ENCODE assay signal across 17 mouse cellular contexts in the genomic region with DNA sequence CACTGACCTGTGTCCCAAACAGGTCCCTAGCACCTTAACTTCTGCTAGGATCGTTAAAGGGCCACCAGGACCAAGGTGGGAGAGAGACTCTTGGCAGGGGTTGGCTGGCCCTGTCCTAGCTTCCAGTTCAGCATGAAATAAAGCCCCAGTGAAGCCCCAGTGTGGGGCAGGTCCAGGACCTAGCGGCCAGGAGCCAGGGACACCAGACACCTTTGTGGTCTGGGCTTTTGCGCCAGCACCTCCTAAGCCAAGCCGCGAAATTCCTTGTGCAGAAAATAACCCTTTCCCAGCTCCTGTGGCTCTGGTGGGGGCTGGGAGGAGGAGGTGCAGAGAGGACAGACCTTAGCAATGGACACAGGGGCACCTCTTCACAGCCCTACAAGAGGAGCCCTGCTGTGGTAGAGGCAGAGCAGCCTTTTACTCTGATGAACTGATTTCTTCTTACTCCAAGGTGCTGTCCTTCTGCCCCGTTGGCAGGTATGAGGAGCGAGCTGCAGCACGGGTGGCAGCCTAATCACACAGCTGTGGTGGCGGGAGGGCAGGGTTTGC. TPM values are rescaled to one million over a fixed set of nuclear protein-coding genes. Genes with fewer than 3 reads are reported as not detected.
A peak's percentile ranks its signal among the peaks of the same experiment; 100 is the strongest.
DNase-seq lines count a peak whose midpoint lies in the region; ATAC-seq lines count a peak whose summit lies in the region.
"Had no signal": no experiment of that assay in that cellular context is flagged by ENCODE, and none has a peak within 500 bp of the region (broad histone marks: within the 10 kb centered on the region; RNA-seq: fewer than 3 reads in every experiment).

No protein-coding gene starts in this region.

- no peak overlapping the region for H3K4me2 ChIP-seq in forebrain, embryonic 13.5 days
- no peak overlapping the region for H3K4me2 ChIP-seq in midbrain, embryonic 11.5 days
- no peak overlapping the region for H3K4me2 ChIP-seq in neural tube, embryonic 14.5 days (ENCODE audit: low read depth, low read length)

- H3K9ac ChIP-seq in forebrain, embryonic 13.5 days = no peak overlapping the region
- H3K9ac ChIP-seq in midbrain, embryonic 11.5 days (ENCODE audit: low read length) = no peak overlapping the region
- no peak overlapping the region for H3K9ac ChIP-seq in neural tube, embryonic 14.5 days (replicated peaks; ENCODE audit: low read depth, low read length)
- H3K9ac ChIP-seq: stomach, embryonic 15.5 days had no signal

- H3K4me1 ChIP-seq in forebrain, embryonic 13.5 days = peaks cover 16% of the 10 kb centered on the region
- H3K4me1 ChIP-seq in forebrain, embryonic 10.5 days = peaks cover 17% of the 10 kb centered on the region
- peaks cover 14% of the 10 kb centered on the region for H3K4me1 ChIP-seq in midbrain, embryonic 11.5 days (ENCODE audit: control insufficient read depth, insufficient read depth, low read length)
- H3K4me1 ChIP-seq in midbrain, embryonic 10.5 days = peaks cover 16% of the 10 kb centered on the region
- H3K4me1 ChIP-seq in neural tube, embryonic 14.5 days (ENCODE audit: control insufficient read depth, insufficient read depth, low read length) = 0 out of 2 replicates have a peak, but pooled peaks cover 7% of the 10 kb centered on the region

- intact Hi-C loops in gastrocnemius, postnatal 14 days (cut with DNase I; ENCODE audit: low total_unique reads) = no loop called here
- intact Hi-C loops in left cerebral cortex, postnatal 36 days (cut with DNase I) = no loop called here

- peak; percentile 7; the same call in 1 of the 2 replicates for ATAC-seq in forebrain, embryonic 13.5 days
- peak; percentile 17; the same call in 1 of the 2 replicates for ATAC-seq in midbrain, embryonic 11.5 days (ENCODE audit: low FRiP score)
- peak; percentile 1; the same call in 1 of the 2 replicates for ATAC-seq in neural tube, embryonic 14.5 days (ENCODE audit: low read depth)
- ATAC-seq: CD4-positive, CD25-positive, alpha-beta regulatory T cell, adult 4 months had no signal

- peaks cover 45% of the 10 kb centered on the region for H3K27me3 ChIP-seq in forebrain, embryonic 13.5 days
- H3K27me3 ChIP-seq in forebrain, embryonic 10.5 days (ENCODE audit: poor library complexity, severe bottlenecking) = peaks cover 55% of the 10 kb centered on the region
- peaks cover 33% of the 10 kb centered on the region for H3K27me3 ChIP-seq in midbrain, embryonic 11.5 days (ENCODE audit: control insufficient read depth, insufficient read depth, low read length)
- H3K27me3 ChIP-seq in midbrain, embryonic 10.5 days (ENCODE audit: low read depth, poor library complexity, severe bottlenecking) = peaks cover 56% of the 10 kb centered on the region
- peaks cover 11% of the 10 kb centered on the region; the same call in 1 of the 2 replicates for H3K27me3 ChIP-seq in neural tube, embryonic 14.5 days (ENCODE audit: control insufficient read depth, insufficient read depth, low read length)

- H3K9me3 ChIP-seq in forebrain, embryonic 13.5 days (replicated peaks) = no peaks in the 10 kb centered on the region
- no peaks in the 10 kb centered on the region for H3K9me3 ChIP-seq in forebrain, embryonic 10.5 days
- H3K9me3 ChIP-seq in midbrain, embryonic 11.5 days (ENCODE audit: control insufficient read depth, low read length) = no peaks in the 10 kb centered on the region
- no peaks in the 10 kb centered on the region for H3K9me3 ChIP-seq in midbrain, embryonic 10.5 days (replicated peaks)
- H3K9me3 ChIP-seq in neural tube, embryonic 14.5 days (ENCODE audit: control insufficient read depth, low read length) = no peaks in the 10 kb centered on the region
- H3K9me3 ChIP-seq: stomach, embryonic 15.5 days had no signal

- 68% methylated on average over 9 of the region's 9 CpGs for WGBS in forebrain, embryonic 13.5 days
- 68% methylated on average over 9 of the region's 9 CpGs for WGBS in forebrain, embryonic 10.5 days
- 66% methylated on average over 9 of the region's 9 CpGs for WGBS in midbrain, embryonic 11.5 days
- WGBS in midbrain, embryonic 10.5 days = 68% methylated on average over 9 of the region's 9 CpGs
- 70% methylated on average over 9 of the region's 9 CpGs for WGBS in neural tube, embryonic 14.5 days

- no peak overlapping the region for H3K27ac ChIP-seq in forebrain, embryonic 13.5 days
- no peak overlapping the region for H3K27ac ChIP-seq in forebrain, embryonic 10.5 days
- H3K27ac ChIP-seq in midbrain, embryonic 11.5 days (ENCODE audit: low read depth, low read length) = no peak overlapping the region
- H3K27ac ChIP-seq in midbrain, embryonic 10.5 days (replicated peaks) = no peak overlapping the region
- no peak overlapping the region for H3K27ac ChIP-seq in neural tube, embryonic 14.5 days (ENCODE audit: low read depth, low read length)
- H3K27ac ChIP-seq: stomach, embryonic 15.5 days had no signal

- DNase-seq in forebrain, embryonic 10.5 days (ENCODE audit: extremely low spot score, low spot score) = no peak
- no peak for DNase-seq in midbrain, embryonic 11.5 days (ENCODE audit: low spot score, missing footprints)
- DNase-seq in midbrain, embryonic 10.5 days (ENCODE audit: low spot score) = no peak
- DNase-seq in gastrocnemius, postnatal 14 days = peak; percentile 62
- no peak for DNase-seq in left cerebral cortex, postnatal 36 days (ENCODE audit: low spot score in 2 of 2)
- DNase-seq: kidney, adult 11 months; kidney, postnatal 36 days; layer of hippocampus, postnatal 36 days; liver; lung, adult 2 months; thymus, postnatal 14 days had no signal

- no peak overlapping the region for H3K4me3 ChIP-seq in forebrain, embryonic 13.5 days
- H3K4me3 ChIP-seq in forebrain, embryonic 10.5 days = no peak overlapping the region
- H3K4me3 ChIP-seq in midbrain, embryonic 11.5 days (ENCODE audit: low read depth, low read length) = no peak overlapping the region
- no peak overlapping the region for H3K4me3 ChIP-seq in midbrain, embryonic 10.5 days
- no peak overlapping the region for H3K4me3 ChIP-seq in neural tube, embryonic 14.5 days (ENCODE audit: low read depth, low read length)

- H3K36me3 ChIP-seq in forebrain, embryonic 13.5 days (ENCODE audit: poor library complexity, severe bottlenecking) = peaks cover 54% of the 10 kb centered on the region
- peaks cover 53% of the 10 kb centered on the region for H3K36me3 ChIP-seq in forebrain, embryonic 10.5 days (replicated peaks)
- H3K36me3 ChIP-seq in midbrain, embryonic 11.5 days (ENCODE audit: control insufficient read depth, insufficient read depth, low read length) = peaks cover 40% of the 10 kb centered on the region
- peaks cover 52% of the 10 kb centered on the region for H3K36me3 ChIP-seq in midbrain, embryonic 10.5 days
- H3K36me3 ChIP-seq in neural tube, embryonic 14.5 days (ENCODE audit: control insufficient read depth, insufficient read depth, low read length) = peaks cover 42% of the 10 kb centered on the region

RNA-seq across cellular contexts. Expression of a gene that starts 1.4 kb away (rescaled TPM):
- polyA plus RNA-seq in forebrain, embryonic 13.5 days (2015; fragmentation: Nextera tagmentation; extraction: Ambion mirVana) = 1.1 and 1.3 TPM in 2 replicates
- 0.25 and 0.55 TPM in 2 replicates for polyA plus RNA-seq in forebrain, embryonic 10.5 days (2016; fragmentation: Nextera tagmentation; extraction: Ambion mirVana)
- polyA plus RNA-seq in midbrain, embryonic 11.5 days (2014; fragmentation: Nextera tagmentation; extraction: Ambion mirVana) = 0.52 and 1.1 TPM in 2 replicates
- polyA plus RNA-seq in midbrain, embryonic 10.5 days (2016; fragmentation: Nextera tagmentation; extraction: Ambion mirVana) = 0.55 and 0.80 TPM in 2 replicates
- 100 to 1,000 TPM; 443 to 446 TPM for total RNA-seq in gastrocnemius, postnatal 14 days (2021)
- 12.0 and 17.6 TPM in 2 replicates for polyA plus RNA-seq in neural tube, embryonic 14.5 days (2014; fragmentation: Nextera tagmentation; extraction: Ambion mirVana)
- 100 to 1,000 TPM; 640 to 844 TPM for total RNA-seq in left cerebral cortex, postnatal 36 days (2021)
- polyA plus RNA-seq: activated CD4-positive, CD25-positive, alpha-beta regulatory T cell, adult 4 months; CD4-positive, CD25-positive, alpha-beta regulatory T cell, adult 4 months had no signal

RNA-seq across cellular contexts. Expression of a gene that starts 13.1 kb away (rescaled TPM):
- not detected in 2 replicates for polyA plus RNA-seq in forebrain, embryonic 13.5 days (2015; fragmentation: Nextera tagmentation; extraction: Ambion mirVana)
- polyA plus RNA-seq in forebrain, embryonic 10.5 days (2016; fragmentation: Nextera tagmentation; extraction: Ambion mirVana) = 1.4 and 1.9 TPM in 2 replicates
- 0.44 and 1.2 TPM in 2 replicates for polyA plus RNA-seq in midbrain, embryonic 11.5 days (2014; fragmentation: Nextera tagmentation; extraction: Ambion mirVana)
- 1.00 and 1.5 TPM in 2 replicates for polyA plus RNA-seq in midbrain, embryonic 10.5 days (2016; fragmentation: Nextera tagmentation; extraction: Ambion mirVana)
- 1 to 10 TPM; 7.6 to 9.6 TPM for total RNA-seq in gastrocnemius, postnatal 14 days (2021)
- polyA plus RNA-seq in neural tube, embryonic 14.5 days (2014; fragmentation: Nextera tagmentation; extraction: Ambion mirVana) = 0.67 TPM in 1 of 2 replicates, not detected in the other
- total RNA-seq in left cerebral cortex, postnatal 36 days (2021) = 1 to 10 TPM; 2.1 to 4.5 TPM

RNA-seq across cellular contexts. Expression of a gene that starts 27.5 kb away (rescaled TPM):
- 171 and 189 TPM in 2 replicates for polyA plus RNA-seq in forebrain, embryonic 13.5 days (2015; fragmentation: Nextera tagmentation; extraction: Ambion mirVana)
- 74.5 and 79.7 TPM in 2 replicates for polyA plus RNA-seq in forebrain, embryonic 10.5 days (2016; fragmentation: Nextera tagmentation; extraction: Ambion mirVana)
- 104 and 109 TPM in 2 replicates for polyA plus RNA-seq in midbrain, embryonic 11.5 days (2014; fragmentation: Nextera tagmentation; extraction: Ambion mirVana)
- polyA plus RNA-seq in midbrain, embryonic 10.5 days (2016; fragmentation: Nextera tagmentation; extraction: Ambion mirVana) = 90.0 and 120 TPM in 2 replicates
- total RNA-seq in gastrocnemius, postnatal 14 days (2021) = 10 to 100 TPM; 23.9 to 36.8 TPM
- 180 and 208 TPM in 2 replicates for polyA plus RNA-seq in neural tube, embryonic 14.5 days (2014; fragmentation: Nextera tagmentation; extraction: Ambion mirVana)
- total RNA-seq in left cerebral cortex, postnatal 36 days (2021) = 100 to 1,000 TPM in 1 of 2 experiments, 10 to 100 TPM in 1; 94.0 to 120 TPM

RNA-seq across cellular contexts. Expression of a gene that starts 51.7 kb away (rescaled TPM):
- 0.08 TPM in 1 of 2 replicates, not detected in the other for polyA plus RNA-seq in forebrain, embryonic 13.5 days (2015; fragmentation: Nextera tagmentation; extraction: Ambion mirVana)
- polyA plus RNA-seq in forebrain, embryonic 10.5 days (2016; fragmentation: Nextera tagmentation; extraction: Ambion mirVana) = 1.9 and 2.8 TPM in 2 replicates
- polyA plus RNA-seq in midbrain, embryonic 11.5 days (2014; fragmentation: Nextera tagmentation; extraction: Ambion mirVana) = 1.8 and 2.3 TPM in 2 replicates
- 3.0 and 3.4 TPM in 2 replicates for polyA plus RNA-seq in midbrain, embryonic 10.5 days (2016; fragmentation: Nextera tagmentation; extraction: Ambion mirVana)
- 1 to 10 TPM; 1.9 to 3.3 TPM for total RNA-seq in gastrocnemius, postnatal 14 days (2021)
- polyA plus RNA-seq in neural tube, embryonic 14.5 days (2014; fragmentation: Nextera tagmentation; extraction: Ambion mirVana) = 0.35 TPM in 1 of 2 replicates, not detected in the other
- not detected for total RNA-seq in left cerebral cortex, postnatal 36 days (2021)
- total RNA-seq: layer of hippocampus, postnatal 36 days; megakaryocyte progenitor cell, adult 5-6 weeks had no signal
- polyA plus RNA-seq: activated CD4-positive, CD25-positive, alpha-beta regulatory T cell, adult 4 months had no signal
